Mouse (Mus musculus) gastrocnemius, adult 2 months (tissue): Measurements from ENCODE around the gene Efcc1. TPM values are rescaled to one million over a fixed set of nuclear protein-coding genes. Genes with fewer than 3 reads are reported as not detected.
"Not testable (repeated sequence)": the region's sequence is repeated elsewhere in the genome, so short reads cannot be mapped to it uniquely, and the experiment has no call there.

Experiments used
- DNase-seq: peaks from one replicate; pipeline ENCODE4 v3.0.0; 2022
- H3K27ac ChIP-seq: fragments of 200-600 bp; 2 replicates; pipeline ENCODE4 v1.8.1; 2022; ENCODE audit warnings: mild to moderate bottlenecking
- H3K4me3 ChIP-seq: fragments of 200-600 bp; 2 replicates; pipeline ENCODE4 v1.8.1; 2022; ENCODE audit warnings: mild to moderate bottlenecking, moderate library complexity
- CTCF ChIP-seq: fragments of 200-600 bp; IDR thresholded peaks from 2 replicates; pipeline ENCODE4 v1.8.1; 2022; ENCODE audit warnings: antibody characterized with exemption, mild to moderate bottlenecking, moderate library complexity
- intact Hi-C: fragments of 180-260 bp; cut with DNase I; formaldehyde crosslinking; loops from one replicate; pipeline ENCODE4 v1.15.1; 2025
- total RNA-seq, 2 experiments: library from RNA; stranded (reverse); gene quantifications; 2 replicates each; pipeline ENCODE4 v1.2.3; 2021

Efcc1 gene
- total RNA-seq, 2 experiments from 2014 or later, result 0.70 to 0.82 TPM

DNA sequence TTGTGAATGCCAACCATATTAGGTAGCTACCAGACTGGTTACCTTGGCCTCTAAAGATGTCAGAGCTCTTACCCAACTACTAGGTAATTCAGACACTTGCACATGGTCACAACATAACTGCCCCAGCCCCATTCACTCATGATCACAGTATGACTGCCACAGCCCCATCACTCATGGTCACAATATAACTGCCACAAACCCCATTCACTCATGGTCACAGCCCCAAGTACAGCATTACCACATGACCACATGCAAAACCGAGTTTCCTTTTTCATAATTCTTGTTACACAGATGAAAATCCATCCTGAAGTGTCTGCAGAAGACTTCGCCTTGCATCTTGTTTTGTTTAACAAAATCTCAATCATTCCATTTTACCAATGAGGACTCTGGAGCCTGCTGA, 17.4 kb downstream of the Efcc1 start:
- no peak for DNase-seq
- no peak overlapping the region for H3K27ac ChIP-seq
- intact Hi-C loops, result no loop called here
- no peak for TF ChIP-seq CTCF
- H3K4me3 ChIP-seq, result no peak overlapping the region

DNA sequence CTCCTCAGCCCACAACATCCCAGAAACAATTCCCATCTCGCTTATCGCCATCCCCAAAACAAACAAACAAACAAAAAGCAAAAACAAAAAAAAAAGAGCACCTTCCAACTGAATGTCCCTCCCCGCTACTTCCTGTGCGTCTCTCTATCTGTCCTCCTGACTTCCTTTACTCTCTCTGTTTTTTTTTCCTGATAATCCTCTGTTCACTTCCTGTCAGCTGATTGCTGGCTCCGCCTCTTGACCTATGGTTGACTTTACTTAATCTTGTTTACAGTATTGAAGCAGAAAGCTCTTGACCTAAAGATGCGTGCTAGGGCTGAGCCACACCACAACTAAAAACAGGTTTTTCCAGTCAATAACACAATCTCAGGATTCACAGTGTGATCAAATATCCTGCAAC, 17.9 kb downstream of the Efcc1 start:
- no peak for TF ChIP-seq CTCF
- H3K4me3 ChIP-seq, result no peak overlapping the region
- H3K27ac ChIP-seq, result no peak overlapping the region
- DNase-seq, result no peak
- intact Hi-C loops, result no loop called here

DNA sequence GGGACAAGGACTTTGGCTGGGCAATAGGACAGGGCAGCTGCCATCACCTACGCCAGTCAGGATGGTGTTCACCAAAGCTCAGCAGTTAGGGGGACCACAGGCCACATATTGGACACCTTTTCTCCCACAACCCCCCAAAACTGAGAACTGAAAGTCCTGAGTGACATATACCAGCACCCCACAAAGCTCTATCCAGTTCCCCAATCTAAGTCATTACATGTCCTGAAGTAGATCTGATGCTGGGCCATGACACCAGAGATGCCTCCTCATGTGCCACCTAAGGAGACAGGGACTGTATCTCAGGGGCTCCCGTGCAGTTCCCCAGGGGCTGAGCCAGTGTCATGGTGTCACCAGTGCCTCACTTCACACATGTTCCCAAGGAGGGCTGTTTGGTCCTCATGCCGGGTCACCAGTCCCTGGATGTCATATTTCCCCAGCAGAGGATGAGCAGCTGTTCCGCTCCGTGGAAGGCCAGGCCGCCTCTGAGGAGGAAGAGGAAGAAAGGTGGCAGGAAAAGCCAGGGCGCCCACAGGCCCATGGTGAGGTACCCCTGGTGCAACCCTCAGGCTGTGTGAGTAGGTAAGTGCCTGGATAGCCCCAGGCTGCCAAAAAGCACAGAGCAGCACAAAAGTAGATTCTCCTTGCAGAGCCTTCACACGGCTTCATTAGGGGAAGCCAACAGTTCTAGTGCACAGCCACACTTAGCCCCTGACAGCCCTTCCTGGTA, 19.7 kb downstream of the Efcc1 start:
- Histone ChIP-seq H3K27ac (no peak overlapping the region), H3K4me3 (no peak overlapping the region)
- TF ChIP-seq CTCF, result no peak
- no peak for DNase-seq
- intact Hi-C loops, result no loop called here

DNA sequence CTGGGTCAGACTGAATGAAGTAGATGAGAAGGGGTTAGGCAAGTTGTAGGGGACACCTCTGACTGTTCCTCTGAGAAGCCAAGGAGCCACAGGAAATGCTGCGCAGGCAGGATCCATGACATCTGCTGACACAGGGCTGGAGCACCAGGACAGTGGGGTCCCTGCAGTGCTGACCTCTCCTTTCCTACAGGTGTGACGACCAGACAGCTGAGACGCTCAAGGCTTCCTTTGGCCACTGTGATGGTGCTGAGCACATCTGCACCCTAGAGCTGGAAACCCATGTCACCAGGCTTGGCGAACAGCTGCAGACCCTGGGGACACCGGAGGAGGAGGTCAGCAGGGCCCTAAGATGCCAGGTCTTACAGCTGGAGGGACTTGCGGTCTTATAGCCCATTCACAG, 20.9 kb downstream of the Efcc1 start:
- no peak overlapping the region for H3K4me3 ChIP-seq
- DNase-seq, result no peak
- intact Hi-C loops, result no loop called here
- no peak overlapping the region for H3K27ac ChIP-seq
- TF ChIP-seq CTCF, result no peak

DNA sequence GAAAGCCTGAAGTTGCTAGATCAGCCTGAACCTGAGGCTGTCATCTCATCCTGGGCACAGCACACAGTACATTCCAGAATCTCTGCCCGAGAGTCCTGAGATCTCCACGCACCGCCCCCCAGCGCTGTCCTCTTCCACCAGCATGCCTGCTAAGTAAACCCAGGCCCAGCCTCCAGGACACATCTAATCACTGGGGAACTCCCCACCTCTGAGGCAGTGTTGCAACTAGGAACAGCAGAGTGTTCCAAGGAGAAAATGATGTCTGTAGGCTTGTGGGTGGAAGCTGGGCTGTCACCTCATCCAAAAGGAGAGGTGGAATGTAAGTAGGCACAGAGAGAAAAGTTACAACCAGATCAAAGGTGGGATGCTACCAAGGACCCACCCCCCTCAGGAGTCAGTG, 24.5 kb downstream of the Efcc1 start:
- no peak overlapping the region for H3K4me3 ChIP-seq
- intact Hi-C loops, result no loop called here
- TF ChIP-seq CTCF, result no peak
- no peak for DNase-seq
- no peak overlapping the region for H3K27ac ChIP-seq

DNA sequence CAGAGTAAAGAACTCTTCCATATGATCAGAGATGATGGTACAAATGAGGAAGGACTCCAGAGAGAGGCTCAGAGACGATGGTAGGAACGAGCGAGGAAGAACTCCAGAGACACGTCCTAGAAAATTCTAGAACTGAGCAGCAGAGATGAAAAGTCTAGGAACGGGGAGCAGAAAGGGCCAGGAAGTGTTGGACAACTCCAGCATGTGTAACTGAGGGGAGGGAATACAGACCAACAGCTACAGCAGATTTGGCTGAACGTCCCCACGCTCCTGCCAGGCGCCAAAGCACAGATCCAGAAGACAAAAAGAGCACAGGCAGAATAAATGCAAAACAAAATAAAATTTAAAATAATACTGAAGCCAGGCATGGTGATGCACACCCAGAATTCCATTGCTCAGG, 26.2 kb downstream of the Efcc1 start:
- DNase-seq, result no peak
- no peak for TF ChIP-seq CTCF
- intact Hi-C loops, result no loop called here
- no peak overlapping the region for H3K27ac ChIP-seq
- no peak overlapping the region for H3K4me3 ChIP-seq

DNA sequence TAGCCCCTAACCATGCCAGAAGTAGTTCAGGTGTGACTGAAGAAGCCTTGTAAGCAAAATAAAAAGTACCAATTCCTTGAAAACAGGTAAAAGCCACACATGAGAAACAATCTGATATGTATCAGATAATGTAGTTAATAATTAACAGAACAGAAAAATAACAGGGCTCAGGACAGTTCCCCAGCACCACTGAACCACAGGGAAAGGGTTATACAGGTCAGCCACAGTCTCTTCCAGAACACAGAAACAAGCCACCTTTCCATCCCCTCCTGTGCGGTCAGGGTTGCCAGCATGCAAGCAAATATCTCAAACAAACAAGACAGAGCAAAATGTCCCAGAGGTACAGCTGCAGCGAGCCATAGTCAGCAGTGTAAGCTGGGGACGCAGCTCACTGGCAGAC, 28.7 kb downstream of the Efcc1 start:
- Histone ChIP-seq H3K27ac (no peak overlapping the region), H3K4me3 (no peak overlapping the region)
- no peak for DNase-seq
- intact Hi-C loops, result no loop called here
- TF ChIP-seq CTCF, result no peak

DNA sequence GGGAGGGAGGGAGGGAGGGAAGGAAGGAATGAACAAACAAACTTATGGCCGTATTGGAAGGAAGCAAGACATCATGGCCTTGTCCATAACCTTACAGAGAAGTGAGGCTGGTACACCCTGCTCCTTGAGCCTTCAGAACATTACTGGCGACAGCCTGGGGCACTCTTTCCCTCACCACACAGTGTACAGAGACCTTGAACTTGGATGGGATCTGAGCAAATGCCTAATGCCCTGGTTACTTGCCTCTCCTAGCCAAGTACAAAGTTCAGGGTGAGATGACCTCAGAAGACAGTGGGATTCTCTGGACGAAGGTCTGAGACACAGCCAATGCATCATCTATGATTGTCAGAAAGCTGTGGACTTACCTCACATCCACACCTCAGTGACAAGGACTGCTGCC, 29.2 kb downstream of the Efcc1 start:
- no peak for DNase-seq
- TF ChIP-seq CTCF, result no peak
- Histone ChIP-seq H3K4me3 (no peak overlapping the region), H3K27ac (no peak overlapping the region)
- intact Hi-C loops, result loop anchor here (5.0 to 10.0 kb wide), 3 partner anchors 52 to 237 kb away; partner anchors contain the start of genes Hmces and Rab43

DNA sequence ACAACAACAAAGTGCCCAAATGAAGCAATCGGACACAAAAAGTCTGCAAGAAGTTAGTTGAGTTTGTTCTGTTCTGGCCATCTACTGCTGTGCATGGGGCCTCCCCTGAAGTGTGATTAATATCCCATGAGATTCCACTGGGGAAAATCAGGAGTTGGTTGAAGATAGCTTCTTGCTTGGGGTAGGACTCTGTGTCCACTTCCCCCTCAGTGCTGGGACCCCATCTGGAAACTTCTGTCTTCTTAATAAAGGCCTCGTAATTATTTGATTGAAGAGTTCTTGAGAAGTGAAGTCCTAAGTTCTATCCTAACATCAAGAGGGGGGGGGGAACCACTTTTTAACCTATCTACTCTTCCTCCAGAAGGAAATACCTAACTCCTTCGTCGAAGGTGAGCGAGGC, 31.5 kb downstream of the Efcc1 start:
- intact Hi-C loops, result loop anchor here (2.0 to 10.0 kb wide), 4 partner anchors 50 to 235 kb away; partner anchors contain the start of genes Hmces and Rab43
- no peak for DNase-seq
- no peak for TF ChIP-seq CTCF
- no peak overlapping the region for H3K4me3 ChIP-seq
- H3K27ac ChIP-seq, result no peak overlapping the region

DNA sequence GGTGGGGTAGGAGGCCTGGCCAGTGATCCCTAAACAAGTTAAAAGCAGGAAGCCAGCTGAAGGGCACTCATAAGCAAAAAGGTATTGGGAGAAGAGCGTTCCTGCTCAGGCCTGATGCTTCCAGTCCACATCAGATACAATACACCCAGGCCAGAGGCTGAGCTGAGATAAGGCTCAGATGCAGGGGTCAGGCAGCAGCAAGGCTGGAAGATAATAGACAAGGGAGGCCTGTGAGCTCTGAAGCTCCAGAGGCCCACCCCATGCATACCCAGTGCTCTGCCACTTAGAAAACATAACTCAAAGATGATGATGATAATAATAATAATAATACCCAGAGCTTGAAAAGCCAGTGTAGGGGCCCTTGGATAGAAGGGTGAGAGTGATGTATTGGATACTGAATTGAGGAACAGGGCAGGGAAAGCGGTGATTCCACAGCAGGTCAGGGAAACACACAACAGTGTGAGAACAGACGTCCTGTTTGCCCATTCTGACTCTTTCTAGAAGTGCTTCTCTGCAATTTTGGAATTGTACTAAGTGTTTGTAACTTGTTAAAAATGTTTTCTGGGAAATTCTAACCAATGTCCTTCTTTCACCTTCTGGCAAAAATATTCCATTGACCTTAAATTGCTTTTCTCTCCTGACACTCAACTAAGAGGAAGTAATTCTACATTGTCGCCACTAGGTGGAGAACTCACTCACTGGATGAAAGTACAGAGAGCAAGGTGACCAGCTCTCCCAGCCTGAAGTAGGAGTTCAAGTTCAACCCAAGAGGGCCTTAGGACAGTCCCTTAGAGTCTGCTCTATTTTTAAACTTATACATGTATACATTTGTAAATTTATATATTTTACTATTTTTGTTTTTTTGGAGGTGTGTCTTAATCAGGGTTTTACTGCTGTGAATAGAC, 33.0 kb downstream of the Efcc1 start:
- Histone ChIP-seq H3K27ac (peak overlapping the region; percentile 40; the same call in 1 of the 2 replicates), H3K4me3 (no peak overlapping the region)
- no peak for DNase-seq
- peak; percentile 82 for TF ChIP-seq CTCF
- intact Hi-C loops, result loop anchor here (2.0 to 10.0 kb wide), 4 partner anchors 49 to 234 kb away; partner anchors contain the start of genes Hmces and Rab43

DNA sequence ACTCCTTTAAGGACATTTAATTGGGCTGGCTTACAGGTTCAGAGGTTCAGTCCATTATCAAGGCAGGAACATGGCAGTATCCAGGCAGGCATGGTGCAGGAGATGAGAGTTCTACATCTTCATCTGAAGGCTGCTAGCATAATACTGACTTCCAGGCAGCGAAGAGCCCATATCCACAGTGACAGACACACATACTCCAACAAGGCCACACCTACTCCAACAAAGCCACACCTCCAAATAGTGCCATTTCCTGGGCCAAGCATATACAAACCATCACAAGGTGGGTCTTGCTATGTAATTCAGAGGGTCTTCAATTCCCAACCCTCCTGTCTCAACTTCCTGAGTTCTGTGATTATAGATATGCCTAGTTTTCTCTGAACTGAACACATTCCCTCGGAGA, 33.6 kb downstream of the Efcc1 start:
- intact Hi-C loops, result loop anchor here (5.0 to 10.0 kb wide), 3 partner anchors 48 to 233 kb away; partner anchors contain the start of genes Hmces and Rab43
- H3K27ac ChIP-seq, DNase-seq, H3K4me3 ChIP-seq: not testable (repeated sequence)

DNA sequence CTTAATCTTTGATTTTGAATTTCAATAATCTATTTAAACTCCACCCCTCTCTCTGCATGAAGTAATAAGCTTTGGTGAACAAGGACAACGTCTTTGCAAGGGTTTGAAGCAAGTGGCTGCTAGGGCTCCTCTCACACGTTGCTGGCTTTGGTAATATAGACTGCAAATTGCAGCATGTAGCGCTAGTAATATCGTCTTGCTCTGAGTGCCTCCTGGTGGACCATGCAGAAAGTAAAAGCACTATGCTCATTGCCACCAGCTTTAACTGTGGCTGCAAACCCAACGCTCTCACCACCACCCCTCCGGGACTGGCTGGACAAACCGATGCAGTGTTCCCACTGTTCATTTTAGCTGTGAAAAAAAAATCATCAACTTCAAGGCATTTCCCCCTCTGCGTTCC, 40.0 kb downstream of the Efcc1 start:
- H3K27ac ChIP-seq, result no peak overlapping the region
- H3K4me3 ChIP-seq, result no peak overlapping the region
- no peak for DNase-seq
- intact Hi-C loops, result no loop called here
- peak; percentile 22; the same call in 1 of the 2 replicates for TF ChIP-seq CTCF

DNA sequence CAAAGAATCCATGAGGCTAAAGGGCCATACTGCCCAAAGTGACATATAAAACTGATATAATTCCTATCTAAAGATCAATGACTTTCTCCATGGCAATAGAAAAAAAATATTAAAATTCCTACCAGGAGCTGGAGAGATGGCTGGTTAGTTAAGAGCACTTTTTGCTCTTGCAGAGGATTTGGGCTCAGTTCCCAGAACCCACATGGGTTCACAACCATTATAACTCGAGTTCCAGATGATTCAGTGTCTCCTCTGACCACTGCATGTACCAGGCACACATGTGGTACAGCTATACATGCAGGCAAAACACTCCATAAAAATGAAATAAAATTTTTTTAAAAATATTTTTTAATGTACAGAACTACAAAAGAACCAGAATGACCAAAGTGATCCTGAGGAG, 43.8 kb downstream of the Efcc1 start:
- intact Hi-C loops, result no loop called here
- no peak overlapping the region for H3K27ac ChIP-seq
- no peak for TF ChIP-seq CTCF
- DNase-seq, result no peak
- H3K4me3 ChIP-seq, result no peak overlapping the region
